Mouse (Mus musculus) heart, adult 11 months (tissue): Measurements from ENCODE around the gene Vps13d.
"Not testable (repeated sequence)": the region's sequence is repeated elsewhere in the genome, so short reads cannot be mapped to it uniquely, and the experiment has no call there.

ENCODE experiments used
- DNase-seq: peaks from one replicate; pipeline ENCODE4 v3.0.0; 2022

Vps13d gene

DNA sequence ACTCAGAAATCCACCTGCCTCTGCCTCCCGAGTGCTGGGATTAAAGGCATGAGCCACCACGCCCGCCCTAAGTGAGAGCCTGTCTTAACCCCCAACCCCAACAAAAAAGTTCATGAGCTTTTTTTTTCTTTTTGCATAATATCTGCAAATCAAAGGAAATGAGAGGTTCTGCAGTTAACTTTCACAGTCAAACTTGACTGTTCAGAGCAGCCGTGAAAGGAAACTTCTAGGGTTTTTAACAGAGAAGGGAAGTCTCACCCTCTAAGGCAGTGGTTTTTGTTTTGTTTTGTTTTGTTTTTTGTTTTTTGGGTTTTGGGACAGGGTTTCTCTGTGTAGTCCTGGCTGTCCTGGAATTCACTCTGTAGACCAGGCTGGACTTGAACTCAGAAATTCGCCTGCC is 15.8 kb upstream of the Vps13d start:
- no peak for DNase-seq

GRCm38 (mm10) chr4:145209690-145210088 is 14.9 kb upstream of the Vps13d start:
- no peak for DNase-seq

DNA sequence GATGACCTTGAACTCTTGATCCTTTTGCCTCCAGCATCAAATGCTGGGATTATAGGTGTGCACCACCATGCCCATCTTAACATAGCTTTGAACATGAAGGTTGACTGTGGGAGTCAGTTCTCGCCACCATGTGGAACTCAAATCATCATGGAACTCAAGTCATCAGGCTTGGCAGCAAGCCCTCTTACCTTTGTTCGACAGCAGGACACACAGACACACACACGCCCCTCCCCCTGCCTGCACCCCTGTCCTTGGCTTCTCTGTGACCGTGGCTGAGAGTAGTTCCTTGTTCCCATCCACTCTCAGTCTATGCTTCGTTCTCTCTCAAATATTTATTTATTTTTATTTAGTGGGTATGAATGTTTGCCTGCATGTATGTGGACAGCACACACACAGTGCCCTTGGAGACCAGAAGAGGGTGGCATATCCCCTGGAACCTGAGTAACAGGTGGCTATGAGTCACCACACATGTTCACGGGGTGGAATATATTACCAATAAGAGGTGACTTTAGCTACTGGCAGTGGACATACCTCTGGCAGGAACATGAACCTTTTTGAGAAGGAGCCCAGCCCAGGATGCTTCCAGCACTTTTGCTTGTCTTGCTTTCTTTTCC is 14.4 kb upstream of the Vps13d start:
- DNase-seq, result no peak

DNA sequence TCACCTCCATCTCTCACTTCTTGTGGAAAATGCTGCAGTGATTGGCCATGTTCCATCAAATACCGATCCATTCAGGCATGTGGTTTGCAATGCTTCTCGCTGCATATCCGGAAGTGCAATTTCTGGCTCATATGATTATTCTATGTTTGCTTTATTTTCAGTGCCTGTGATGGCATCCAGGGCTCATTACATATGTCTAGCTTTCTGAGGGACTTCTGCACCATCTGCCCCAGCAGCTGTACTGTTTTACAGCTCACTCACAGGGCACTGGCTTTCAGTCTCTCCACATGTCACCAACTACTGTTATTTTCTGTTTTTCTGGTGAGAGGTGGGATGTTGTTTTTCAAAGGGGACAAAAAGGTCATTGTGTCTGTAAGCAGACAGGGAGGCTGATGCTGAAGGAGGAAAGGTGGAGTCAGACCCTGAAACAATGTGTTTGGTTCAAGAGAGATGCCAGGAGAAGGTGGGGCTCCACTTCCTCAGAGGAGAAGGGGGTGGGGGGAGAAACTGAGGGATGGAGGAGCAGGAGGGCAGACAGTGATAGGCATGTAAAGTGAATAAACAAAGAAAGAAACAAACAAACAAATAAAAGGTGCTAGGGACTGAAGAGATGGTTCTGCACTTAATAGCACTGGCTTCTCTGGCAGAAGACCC is 13.0 kb upstream of the Vps13d start:
- DNase-seq, result no peak

DNA sequence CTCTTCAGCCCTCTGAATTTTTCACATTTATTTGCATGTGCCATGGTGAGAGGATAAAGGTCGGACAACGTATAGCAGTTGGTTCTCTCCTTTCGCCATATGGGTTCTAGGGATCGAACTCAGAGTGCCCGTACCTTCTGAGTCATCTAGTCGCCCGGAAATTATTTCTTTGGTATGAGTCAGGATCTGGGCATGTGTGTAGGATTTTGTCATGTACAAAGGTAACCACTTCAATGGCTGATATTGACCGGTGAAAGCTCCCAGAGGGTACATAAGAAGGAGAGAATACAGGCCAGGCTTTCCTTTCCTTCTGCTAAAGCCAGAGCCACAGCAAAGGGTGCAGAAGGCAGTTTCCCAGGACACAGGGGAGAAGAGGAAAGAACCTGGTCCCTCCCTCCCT is 10.0 kb upstream of the Vps13d start:
- no peak for DNase-seq

DNA sequence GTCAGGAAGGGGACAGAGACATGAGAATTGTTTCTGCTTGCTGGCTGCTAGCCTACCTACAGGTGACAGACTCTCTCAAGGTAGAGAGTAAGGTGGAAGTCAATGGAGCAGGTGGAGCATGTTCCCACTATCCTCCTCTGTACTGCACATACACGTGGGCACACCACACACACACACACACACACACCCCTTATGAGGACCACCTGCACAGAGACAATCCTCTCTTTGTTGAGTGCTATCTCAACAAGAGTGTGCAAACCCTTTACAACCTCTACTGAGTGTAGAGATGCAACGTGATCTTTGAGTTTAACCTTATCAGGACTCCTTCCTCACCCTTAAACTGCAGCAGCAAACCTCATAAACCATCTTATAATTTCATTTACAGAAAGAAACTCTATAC is 8.5 kb upstream of the Vps13d start:
- no peak for DNase-seq

DNA sequence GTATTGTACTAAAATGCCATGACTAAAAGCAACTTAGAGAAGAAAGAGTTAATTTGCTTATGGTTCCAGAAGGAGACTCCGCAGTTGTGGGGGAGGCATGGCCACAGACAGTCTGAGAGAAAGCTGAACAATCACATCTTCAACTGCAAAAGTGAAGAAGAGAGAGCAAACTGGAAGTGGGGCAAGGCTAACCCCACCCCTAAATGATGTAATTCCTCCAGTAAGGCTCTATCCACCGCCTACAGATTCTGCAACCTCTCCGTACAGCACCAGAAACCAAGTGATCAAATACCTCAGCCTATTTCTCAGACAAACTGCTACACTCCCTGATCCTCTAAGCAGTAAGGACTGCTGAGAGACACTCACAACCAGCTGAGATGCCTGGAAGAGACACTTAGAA is 6.6 kb upstream of the Vps13d start:
- DNase-seq, result no peak

DNA sequence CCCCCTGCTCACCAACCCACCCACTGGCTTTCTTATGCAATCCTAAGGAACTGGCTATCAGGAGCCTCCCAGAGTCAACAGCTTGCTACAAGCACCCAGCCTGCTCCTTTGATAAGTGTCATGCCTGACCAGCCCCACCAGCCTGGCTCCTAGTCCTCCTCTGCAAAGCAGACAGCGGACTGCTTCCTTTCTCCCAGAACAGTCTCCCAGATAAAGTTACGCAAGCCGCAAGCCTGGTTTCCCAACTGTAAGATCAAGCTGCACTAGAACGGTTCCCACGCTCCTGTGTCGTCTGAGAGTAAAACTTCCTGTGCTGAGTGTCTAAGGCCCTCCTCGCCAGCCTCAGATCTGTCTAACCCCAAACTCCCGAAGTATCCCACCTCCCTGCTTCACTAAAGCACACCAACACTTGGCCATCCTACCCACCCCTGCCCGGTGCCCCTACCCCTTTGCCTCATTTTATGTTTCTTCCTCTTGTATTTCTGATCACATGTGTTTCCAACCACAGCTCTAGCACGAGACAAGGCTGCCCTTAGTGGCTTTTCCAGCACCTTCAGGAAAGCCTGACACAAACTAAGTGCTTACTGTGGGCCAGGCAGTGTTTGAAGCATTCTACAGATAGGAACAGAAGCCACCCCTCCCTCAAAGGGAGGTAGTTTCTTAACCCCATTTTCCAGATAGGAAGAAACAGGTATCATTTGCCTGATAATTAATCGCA is 5.3 kb upstream of the Vps13d start:
- peak; percentile 98 for DNase-seq

DNA sequence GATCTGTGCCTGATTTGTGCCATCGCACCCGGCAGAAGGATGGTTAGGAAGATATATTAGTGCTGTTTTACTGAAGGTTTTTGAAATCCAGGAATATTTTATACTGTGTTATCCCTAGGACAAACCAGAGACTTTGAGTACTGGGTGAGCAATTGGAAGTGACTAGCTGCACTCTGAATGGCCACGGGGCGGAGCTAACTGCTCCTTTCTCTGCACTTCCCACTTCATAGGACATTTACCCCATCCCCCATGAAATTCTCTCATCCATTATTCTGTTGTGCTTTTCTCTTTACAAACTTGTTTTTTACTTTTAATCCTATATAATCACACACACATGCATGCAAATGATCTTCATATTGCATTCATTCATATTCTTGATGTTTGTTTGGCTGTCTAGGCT is 1.8 kb upstream of the Vps13d start:
- DNase-seq, result no peak

DNA sequence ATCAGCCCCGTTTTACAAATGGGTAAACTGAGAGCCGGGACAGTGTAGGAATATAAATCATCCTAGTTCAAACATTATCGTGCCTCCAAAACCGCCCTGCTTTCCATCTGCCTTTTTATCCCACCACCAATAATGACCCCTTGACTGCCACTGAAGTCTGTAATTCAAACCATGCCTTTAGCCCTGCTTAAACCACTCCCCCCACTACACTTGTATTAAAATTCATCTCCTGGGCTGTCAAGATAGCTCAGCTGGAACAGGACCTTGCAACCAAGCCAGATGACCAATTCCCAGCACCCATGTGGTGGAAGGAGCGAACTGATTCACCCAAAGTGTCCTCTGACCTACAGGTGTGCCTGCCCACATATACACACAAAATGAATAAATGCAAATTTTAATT is 367 bp upstream of the Vps13d start:
- no peak for DNase-seq

DNA sequence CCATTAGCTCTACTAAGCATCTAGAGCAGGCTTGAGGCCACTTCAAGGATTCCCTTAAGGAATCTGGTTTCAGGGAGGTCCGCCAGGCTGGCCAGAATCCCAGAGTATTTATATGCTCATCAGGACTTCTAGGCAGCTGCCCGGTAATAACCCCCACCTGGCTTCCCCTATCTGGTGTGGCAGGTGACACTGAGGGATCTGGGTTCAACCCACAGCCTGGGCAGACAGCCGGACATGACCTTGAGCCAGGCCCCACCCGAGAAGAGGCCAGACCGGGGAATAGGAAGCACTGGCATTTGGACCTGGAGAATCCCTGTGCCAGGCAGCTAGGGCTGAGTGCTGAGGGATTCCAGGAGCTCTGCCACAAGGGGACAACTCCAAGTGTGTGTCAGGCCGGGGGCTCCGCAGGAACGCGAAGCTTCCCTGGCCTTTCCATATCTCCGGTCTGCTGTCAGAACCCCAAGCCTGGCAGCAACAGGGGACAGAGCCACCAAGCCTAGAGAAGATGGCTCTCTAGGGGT is 754 bp downstream of the Vps13d start:
- peak; percentile 99 for DNase-seq

DNA sequence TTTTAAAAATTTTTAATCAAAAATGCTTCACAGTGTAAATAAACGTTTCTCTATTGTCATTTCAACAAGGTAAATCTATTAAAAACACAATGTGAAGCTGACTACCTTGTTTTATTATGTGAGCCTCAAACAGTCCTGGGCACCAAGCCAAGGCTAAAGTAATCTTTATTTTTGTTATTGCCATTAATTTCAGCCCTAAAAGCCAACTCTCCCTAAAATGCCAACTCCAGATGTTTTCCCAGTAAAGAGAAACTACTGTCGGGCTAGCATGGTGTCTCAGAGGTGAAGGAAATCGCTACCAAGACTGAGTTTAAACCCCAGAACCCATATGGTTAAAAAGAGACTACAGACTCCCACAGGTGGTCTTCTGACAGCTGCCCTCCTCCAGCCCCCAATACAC is 1.4 kb downstream of the Vps13d start:
- no peak for DNase-seq

- DNase-seq, result peak; percentile 90
Observed at GRCm38 (mm10) chr4:145192686-145193085, 2.1 kb downstream of the Vps13d start.

DNA sequence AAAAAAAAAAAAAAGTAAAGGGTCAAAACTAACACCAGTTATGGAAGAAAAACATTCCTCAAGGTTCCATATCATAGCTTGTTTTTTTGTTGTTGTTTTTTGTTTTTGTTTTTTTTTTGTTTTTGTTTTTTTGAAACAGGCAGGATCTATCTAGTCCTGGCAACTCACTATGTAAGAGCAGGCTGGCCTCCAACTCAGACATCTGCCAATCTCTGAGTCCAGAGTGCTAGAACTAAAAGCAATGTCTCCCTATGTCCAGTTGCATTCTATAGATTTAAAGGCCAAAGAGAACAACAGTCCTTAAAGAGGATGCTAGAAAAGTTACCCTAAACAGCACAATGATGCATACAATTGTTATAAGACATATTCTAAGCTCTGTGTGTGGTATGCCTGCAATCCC is 6.2 kb downstream of the Vps13d start:
- DNase-seq, result no peak

DNA sequence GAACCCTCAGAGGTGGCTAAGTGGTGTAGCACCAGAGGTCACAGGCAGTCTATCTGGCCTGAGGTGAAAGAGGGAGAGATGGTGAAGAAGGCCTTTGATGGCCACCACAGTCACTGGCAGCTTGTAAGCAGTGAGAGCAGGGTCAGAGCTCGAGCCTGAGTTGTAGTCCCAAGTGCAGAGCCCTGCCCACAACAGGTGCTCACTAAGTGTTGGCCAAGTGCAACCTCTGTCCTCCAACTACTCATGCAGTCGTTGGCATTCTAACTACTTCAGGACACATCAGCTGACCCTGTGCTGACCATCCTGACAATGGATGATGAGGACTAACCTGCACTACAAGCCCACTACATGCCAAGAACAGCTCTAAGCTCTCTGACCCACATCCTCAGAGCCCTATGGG is 7.2 kb downstream of the Vps13d start:
- no peak for DNase-seq

GRCm38 (mm10) chr4:145178918-145179549 is 15.8 kb downstream of the Vps13d start:
- no peak for DNase-seq

DNA sequence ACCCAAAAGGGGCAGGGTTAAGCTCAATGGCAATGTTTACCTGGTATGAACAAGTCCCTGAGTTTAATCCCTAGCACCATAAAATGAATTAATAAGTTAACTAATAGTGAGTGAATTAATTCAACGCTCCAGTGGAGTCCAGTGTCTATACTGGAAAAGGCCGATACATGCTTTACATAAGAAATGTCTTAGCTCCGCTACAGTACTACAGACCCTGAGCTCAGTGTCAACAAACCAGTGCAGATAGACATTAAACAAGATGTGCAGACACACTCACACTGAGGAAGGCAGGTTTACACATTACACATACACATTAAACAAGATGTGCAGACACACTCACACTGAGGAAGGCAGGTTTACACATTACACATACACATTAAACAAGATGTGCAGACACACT is 29.3 kb downstream of the Vps13d start:
- DNase-seq, result not testable (repeated sequence)

DNA sequence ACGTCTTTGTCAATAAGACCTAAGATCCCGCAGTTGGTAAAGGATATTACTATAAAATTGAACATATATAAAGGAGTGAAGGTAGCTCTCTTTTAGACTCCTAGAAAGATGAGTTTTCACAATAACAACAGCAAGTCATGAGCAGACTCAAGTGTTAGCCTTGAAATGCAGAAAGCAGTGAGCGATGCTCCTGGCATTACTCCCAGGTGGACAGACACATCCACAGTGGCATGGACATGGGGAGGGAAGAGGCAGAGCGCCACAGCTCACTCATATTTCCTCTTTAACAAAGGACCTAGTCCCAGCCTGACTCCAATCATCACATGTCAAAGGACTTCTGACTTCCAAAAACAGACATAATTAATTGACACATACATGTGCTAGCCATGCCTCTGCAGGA is 30.7 kb downstream of the Vps13d start:
- DNase-seq, result no peak

DNA sequence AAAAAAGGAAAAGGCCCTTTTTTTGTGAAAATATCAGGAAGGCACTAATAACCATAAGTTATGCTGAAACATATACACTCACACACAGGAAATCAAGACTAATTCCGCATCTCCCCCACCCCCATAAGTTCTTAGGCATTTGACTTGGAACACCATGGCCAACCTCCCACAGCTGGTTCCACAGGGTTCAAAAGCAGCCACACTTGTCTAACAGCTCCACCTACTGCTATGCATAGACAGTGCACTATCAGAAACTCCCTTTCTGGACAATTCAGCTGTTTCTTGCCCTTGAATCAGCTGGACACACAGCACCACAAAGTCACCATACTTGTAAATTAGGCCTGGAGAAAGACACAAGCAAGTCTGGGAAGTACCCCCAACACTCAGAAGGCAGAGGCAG is 33.6 kb downstream of the Vps13d start:
- no peak for DNase-seq

- DNase-seq, result peak; percentile 93
Observed at GRCm38 (mm10) chr4:145155956-145156355, 38.8 kb downstream of the Vps13d start.

DNA sequence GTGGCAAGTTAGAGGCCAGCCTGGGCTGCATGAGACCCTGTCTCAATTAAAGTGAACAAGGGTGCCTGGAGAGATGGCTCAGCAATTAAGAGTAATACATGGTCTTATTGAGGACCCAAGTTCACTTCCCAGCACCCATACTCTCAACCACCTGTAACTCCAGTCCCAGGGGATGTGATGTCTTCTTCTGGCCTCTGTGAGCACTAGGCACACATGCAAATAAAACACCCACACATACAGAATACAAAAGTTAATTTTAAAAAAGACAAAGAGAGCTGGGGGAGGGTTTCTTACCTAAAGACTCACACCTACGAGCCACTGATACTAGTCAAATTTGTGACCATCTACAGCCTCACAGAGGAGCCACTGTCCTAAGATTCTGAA is 43.7 kb downstream of the Vps13d start:
- no peak for DNase-seq

GRCm38 (mm10) chr4:145150345-145151102 is 44.3 kb downstream of the Vps13d start:
- no peak for DNase-seq
